Mouse (Mus musculus) heart, adult 2 months (tissue): Measurements from ENCODE around the gene Thsd4.

Experiments
- CTCF ChIP-seq: fragments of 200-600 bp; IDR thresholded peaks from 2 replicates; pipeline ENCODE4 v1.8.1; 2022; ENCODE audit warnings: antibody characterized with exemption, mild to moderate bottlenecking, moderate library complexity
- POLR2A ChIP-seq: fragments of 200-500 bp; IDR thresholded peaks from 2 replicates; pipeline ENCODE4 v1.6.1; 2011; ENCODE audit warnings: mild to moderate bottlenecking, low read depth, low read length, control low read depth; ENCODE audit not compliant: insufficient read depth

GRCm38 (mm10) chr9:60410872-60411635 lies 110.8 kb downstream of the Thsd4 start:
- TF ChIP-seq CTCF (no peak), POLR2A (no peak)
